Mouse (Mus musculus) forebrain, embryonic 10.5 days (tissue): ENCODE results near the gene Ccr2. TPM values are rescaled to one million over a fixed set of nuclear protein-coding genes. Genes with fewer than 3 reads are reported as not detected.

Experiments used
- DNase-seq: peaks from one replicate; pipeline ENCODE4 v3.0.0-alpha.2; 2017; ENCODE audit warnings: low spot score; ENCODE audit errors: extremely low spot score
- H3K27ac ChIP-seq: fragments of 300-500 bp; sonication (generic); 2 replicates; pipeline ENCODE4 v1.5.1; 2016; ENCODE audit warnings: mild to moderate bottlenecking
- H3K27me3 ChIP-seq: fragments of 300-500 bp; sonication (generic); 2 replicates; pipeline ENCODE4 v1.6.1; 2016; ENCODE audit warnings: mild to moderate bottlenecking; ENCODE audit not compliant: poor library complexity, severe bottlenecking
- H3K36me3 ChIP-seq: fragments of 300-500 bp; sonication (generic); replicated peaks from 2 replicates; pipeline ENCODE4 v1.6.1; 2016; ENCODE audit warnings: mild to moderate bottlenecking, moderate library complexity
- H3K4me1 ChIP-seq: fragments of 300-500 bp; sonication (generic); 2 replicates; pipeline ENCODE4 v1.6.1; 2016
- H3K4me3 ChIP-seq: fragments of 300-500 bp; sonication (generic); 2 replicates; pipeline ENCODE4 v1.5.1; 2016; ENCODE audit warnings: mild to moderate bottlenecking, moderate library complexity
- H3K9me3 ChIP-seq: fragments of 300-500 bp; sonication (generic); 2 replicates; pipeline ENCODE4 v1.6.1; 2016; ENCODE audit warnings: mild to moderate bottlenecking, moderate library complexity
- WGBS: fragments of 180-500 bp; shearing (Covaris S2); methylation state at CpG from one replicate; pipeline ENCODE4 v1.1.7; 2016; 5-methylcytosine and 5-hydroxymethylcytosine counted together
- polyA plus RNA-seq: library from polyadenylated mRNA; unstranded; fragments of >200 nt; fragmentation: Nextera tagmentation; extraction: Ambion mirVana; gene quantifications from 2 replicates; pipeline ENCODE4 v1.2.1, GENCODE M21; 2016

Ccr2 gene
- polyA plus RNA-seq, 1 experiment from 2014 or later: 0.06 TPM

DNA sequence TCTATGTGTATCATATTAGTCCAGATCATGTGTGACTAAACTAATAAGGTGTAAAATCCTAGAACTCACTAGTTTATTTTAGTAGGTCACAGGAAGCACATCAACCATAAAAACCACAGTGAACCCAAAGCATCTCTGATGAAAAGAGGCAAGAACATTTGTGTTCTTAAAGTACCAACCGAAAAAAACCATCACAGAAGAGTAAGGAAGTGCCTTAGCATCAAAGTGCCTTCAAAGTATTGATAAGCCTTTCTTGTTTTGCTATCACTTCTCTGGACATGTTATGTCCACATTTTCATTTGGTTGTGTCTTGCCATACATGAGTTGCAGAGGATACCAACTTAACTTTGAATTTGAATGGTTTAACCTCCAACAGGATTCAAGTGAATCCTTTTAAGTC lies 1.4 kb upstream of the Ccr2 start:
- DNase-seq: no peak
- no peak overlapping the region for H3K4me3 ChIP-seq
- WGBS: 90% methylated on average over 1 of the region's 1 CpGs

GRCm38 (mm10) chr9:124103199-124103598 lies 1.4 kb downstream of the Ccr2 start:
- no peak for DNase-seq
- no peak overlapping the region for H3K27ac ChIP-seq
- no peaks in the 10 kb centered on the region for H3K27me3 ChIP-seq
- no peak overlapping the region for H3K4me3 ChIP-seq
- no peaks in the 10 kb centered on the region for H3K9me3 ChIP-seq
- no peaks in the 10 kb centered on the region for H3K36me3 ChIP-seq
- no peaks in the 10 kb centered on the region for H3K4me1 ChIP-seq
- whole genome bisulfite sequencing: 65% methylated on average over 1 of the region's 1 CpGs

More for the DNA sequence above, 1.4 kb upstream of the Ccr2 start:
- H3K4me1 ChIP-seq: no peaks in the 10 kb centered on the region
- H3K27me3 ChIP-seq: no peaks in the 10 kb centered on the region
- no peaks in the 10 kb centered on the region for H3K36me3 ChIP-seq
- H3K27ac ChIP-seq: no peak overlapping the region
- H3K9me3 ChIP-seq: no peaks in the 10 kb centered on the region

GRCm38 (mm10) chr9:124105196-124105595 lies 3.4 kb downstream of the Ccr2 start:
- H3K4me1 ChIP-seq: no peaks in the 10 kb centered on the region
- H3K9me3 ChIP-seq: no peaks in the 10 kb centered on the region
- no peak overlapping the region for H3K27ac ChIP-seq
- no peak overlapping the region for H3K4me3 ChIP-seq
- H3K36me3 ChIP-seq: no peaks in the 10 kb centered on the region
- no peaks in the 10 kb centered on the region for H3K27me3 ChIP-seq
- DNase-seq: no peak

- Histone ChIP-seq H3K36me3 (no peaks in the 10 kb centered on the region), H3K4me3 (no peak overlapping the region), H3K4me1 (no peaks in the 10 kb centered on the region), H3K27ac (no peak overlapping the region), H3K27me3 (no peaks in the 10 kb centered on the region), H3K9me3 (no peaks in the 10 kb centered on the region)
- no peak for DNase-seq
Observed at GRCm38 (mm10) chr9:124107232-124107631, 5.5 kb downstream of the Ccr2 start.

DNA sequence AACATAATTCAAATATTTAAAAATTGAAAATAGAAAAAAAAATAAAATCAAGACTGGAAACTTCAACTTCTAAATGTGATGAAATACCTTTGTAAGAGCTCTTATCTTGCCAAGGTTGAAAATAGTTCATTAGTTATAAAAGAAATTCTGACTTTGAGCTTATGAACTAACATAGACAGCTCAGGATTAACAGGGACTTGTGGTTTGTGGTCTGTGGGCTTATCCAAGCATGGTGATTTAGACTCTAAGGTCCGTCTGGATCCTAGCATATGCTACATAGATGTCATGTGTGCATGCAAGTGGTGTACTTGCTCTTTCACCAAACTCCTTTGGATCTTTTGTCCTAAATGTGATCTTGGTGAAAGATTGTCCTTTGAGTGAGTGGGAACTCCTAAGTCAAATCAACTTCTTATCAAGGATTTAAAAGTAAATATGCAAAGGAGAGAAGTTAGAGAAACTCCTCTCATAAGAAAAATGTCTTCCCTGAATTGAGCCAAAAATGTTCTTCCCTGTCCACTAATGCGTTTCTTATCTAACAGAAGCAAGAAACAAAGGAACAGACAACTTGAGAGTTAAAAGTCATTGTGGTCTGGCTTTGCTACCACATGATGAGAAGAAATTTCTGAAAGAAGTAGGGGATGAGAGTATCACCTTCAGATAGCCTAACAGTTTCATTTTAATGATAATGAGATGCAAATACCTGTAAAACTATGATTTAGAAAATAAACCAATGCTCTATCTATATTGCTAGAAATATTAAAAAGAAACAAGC lies 6.8 kb downstream of the Ccr2 start:
- Histone ChIP-seq H3K9me3 (no peaks in the 10 kb centered on the region), H3K27ac (no peak overlapping the region), H3K27me3 (no peaks in the 10 kb centered on the region), H3K4me1 (no peaks in the 10 kb centered on the region), H3K4me3 (no peak overlapping the region), H3K36me3 (no peaks in the 10 kb centered on the region)
- DNase-seq: no peak
- WGBS: 83% methylated on average over 2 of the region's 2 CpGs

GRCm38 (mm10) chr9:124111997-124112396 lies 10.2 kb downstream of the Ccr2 start:
- Histone ChIP-seq H3K36me3 (no peaks in the 10 kb centered on the region), H3K4me3 (no peak overlapping the region), H3K27me3 (no peaks in the 10 kb centered on the region), H3K9me3 (no peaks in the 10 kb centered on the region), H3K4me1 (no peaks in the 10 kb centered on the region), H3K27ac (no peak overlapping the region)
- no peak for DNase-seq
- 95% methylated on average over 1 of the region's 1 CpGs for WGBS

DNA sequence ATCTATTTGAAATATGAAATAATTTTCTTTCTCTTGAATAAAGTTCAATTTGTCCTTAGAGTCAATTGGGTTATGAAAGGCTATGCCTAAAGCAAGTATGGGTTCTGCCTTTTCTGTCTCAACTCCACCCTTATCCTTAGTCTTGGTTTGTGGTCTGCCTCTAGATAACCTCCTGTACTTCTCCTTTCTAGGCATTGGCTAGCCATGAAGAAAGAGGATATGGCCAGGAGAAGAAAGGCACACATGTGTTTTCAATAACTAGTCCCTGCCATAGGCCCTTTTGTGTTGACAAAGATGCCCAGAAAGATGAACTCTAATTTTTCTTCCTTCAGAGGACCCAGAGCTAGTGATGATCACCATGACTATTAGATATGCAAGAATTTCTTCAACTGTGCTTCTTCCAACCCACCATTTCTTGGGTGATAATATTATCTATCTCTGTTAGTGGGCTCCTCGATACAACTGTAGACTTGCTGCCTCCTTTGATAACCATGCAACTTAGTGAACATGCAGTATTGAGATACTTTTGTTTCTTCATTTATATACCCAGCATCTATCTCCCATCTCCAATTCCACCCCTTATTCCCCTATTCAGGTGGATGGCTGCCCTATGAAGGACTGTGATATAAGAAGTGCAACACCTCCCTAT lies 11.0 kb downstream of the Ccr2 start:
- Histone ChIP-seq H3K4me3 (no peak overlapping the region), H3K27ac (no peak overlapping the region), H3K9me3 (no peaks in the 10 kb centered on the region), H3K4me1 (no peaks in the 10 kb centered on the region), H3K27me3 (no peaks in the 10 kb centered on the region), H3K36me3 (no peaks in the 10 kb centered on the region)
- WGBS: 90% methylated on average over 1 of the region's 1 CpGs
- DNase-seq: no peak

- Histone ChIP-seq H3K27ac (no peak overlapping the region), H3K36me3 (no peaks in the 10 kb centered on the region), H3K27me3 (no peaks in the 10 kb centered on the region), H3K4me3 (no peak overlapping the region), H3K9me3 (no peaks in the 10 kb centered on the region), H3K4me1 (no peaks in the 10 kb centered on the region)
- WGBS: 86% methylated on average over 1 of the region's 1 CpGs
- no peak for DNase-seq
Observed at GRCm38 (mm10) chr9:124113777-124114176, 12.0 kb downstream of the Ccr2 start.

DNA sequence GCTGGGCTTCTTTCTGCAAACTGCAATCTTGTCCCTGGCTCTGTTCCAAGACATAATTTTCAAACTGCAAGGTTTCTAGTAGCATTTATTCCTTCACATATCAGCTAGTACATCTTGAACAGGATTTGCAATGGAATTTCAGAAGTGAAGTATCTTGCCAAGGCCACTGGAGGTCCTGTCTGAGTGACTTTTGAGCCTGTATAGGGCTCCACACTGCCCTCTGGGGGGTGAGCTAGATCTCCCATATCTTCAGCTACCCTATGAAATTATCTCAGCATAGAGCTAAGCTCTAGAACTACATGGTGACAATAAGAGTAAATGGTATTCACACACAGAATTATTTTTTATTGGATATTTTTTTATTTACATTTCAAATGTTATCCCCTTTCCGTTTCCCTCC lies 16.7 kb downstream of the Ccr2 start:
- Histone ChIP-seq H3K9me3 (no peaks in the 10 kb centered on the region), H3K27ac (no peak overlapping the region), H3K36me3 (no peaks in the 10 kb centered on the region), H3K4me1 (no peaks in the 10 kb centered on the region), H3K4me3 (no peak overlapping the region), H3K27me3 (no peaks in the 10 kb centered on the region)
- 95% methylated on average over 1 of the region's 1 CpGs for WGBS
- DNase-seq: no peak

DNA sequence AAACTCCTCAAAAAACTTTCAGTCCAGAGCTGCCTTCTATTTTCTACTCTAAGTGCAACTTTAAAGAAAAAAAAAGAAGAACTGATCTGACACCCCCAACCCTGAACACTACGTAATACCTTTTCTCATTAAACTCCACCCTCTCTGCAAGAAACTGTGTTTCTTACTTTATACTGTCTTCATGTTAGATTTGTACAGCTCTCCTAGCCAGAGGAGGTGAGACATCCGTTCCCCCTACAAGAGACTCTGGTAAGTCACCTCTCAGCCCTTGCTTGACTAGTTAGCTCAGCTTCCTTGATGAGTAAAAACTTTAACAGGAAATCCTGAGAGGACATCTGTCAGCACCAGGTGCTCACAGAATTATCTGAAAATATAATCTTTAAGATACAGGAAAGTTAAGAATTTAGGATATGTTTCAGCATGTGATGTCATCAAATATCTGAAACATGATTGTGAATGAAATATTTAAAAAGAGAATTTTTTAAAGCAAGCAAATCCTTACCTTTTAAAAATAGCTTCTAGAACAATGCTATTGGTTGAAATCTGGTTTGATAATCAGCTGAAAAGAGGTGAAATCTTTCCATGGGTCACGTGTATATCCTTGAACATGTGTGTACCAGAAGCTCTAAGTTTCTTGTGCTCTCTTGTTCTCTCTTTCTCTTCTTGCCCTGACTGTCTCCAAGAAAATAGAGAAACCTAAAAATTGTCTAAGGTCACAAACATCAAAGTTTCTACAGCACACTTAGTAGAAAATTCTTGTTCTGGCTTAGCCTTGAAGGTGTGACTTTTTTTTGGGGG lies 19.8 kb downstream of the Ccr2 start, which contains the start of gene Ccr5:
Ccr5 (plus strand) TSS at position 157 of the 798 bp plus-strand sequence.
- no peak within 1 kb of the TSS for H3K27ac ChIP-seq
- no peaks in the 10 kb centered on the region for H3K9me3 ChIP-seq
- 85% methylated on average over 3 of the region's 3 CpGs for WGBS
- no peak within 1 kb of the TSS for H3K4me3 ChIP-seq
- DNase-seq: no peak
- H3K27me3 ChIP-seq: no peaks in the 10 kb centered on the region
- H3K36me3 ChIP-seq: no peaks in the 10 kb centered on the region
- no peaks in the 10 kb centered on the region for H3K4me1 ChIP-seq

DNA sequence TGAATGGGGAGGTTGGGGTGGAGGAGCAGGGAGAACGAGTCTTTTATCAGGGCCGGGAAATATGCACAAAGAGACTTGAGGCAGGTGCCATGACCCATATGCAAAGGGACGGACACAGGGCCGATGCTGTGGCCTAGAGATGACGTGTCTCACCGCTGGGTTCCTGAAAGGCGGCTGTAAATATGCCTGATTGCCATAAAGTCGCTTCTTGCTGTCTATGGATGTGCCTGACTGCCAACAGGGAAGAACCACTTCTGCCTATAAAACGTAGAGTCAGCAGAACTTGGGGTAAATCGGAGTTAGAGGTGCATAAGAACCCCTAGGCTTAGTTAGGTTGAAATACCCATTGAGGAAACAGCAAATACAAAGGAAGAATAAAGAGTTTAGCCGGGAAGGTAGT lies 23.8 kb downstream of the Ccr2 start:
- WGBS: 88% methylated on average over 11 of the region's 11 CpGs
- Histone ChIP-seq H3K27me3 (no peaks in the 10 kb centered on the region), H3K4me3 (no peak overlapping the region), H3K9me3 (no peaks in the 10 kb centered on the region), H3K36me3 (no peaks in the 10 kb centered on the region), H3K27ac (no peak overlapping the region), H3K4me1 (no peaks in the 10 kb centered on the region)
- DNase-seq: no peak

- Histone ChIP-seq H3K4me1 (no peaks in the 10 kb centered on the region), H3K4me3 (no peak overlapping the region), H3K9me3 (no peaks in the 10 kb centered on the region), H3K27ac (no peak overlapping the region), H3K27me3 (no peaks in the 10 kb centered on the region), H3K36me3 (no peaks in the 10 kb centered on the region)
- no peak for DNase-seq
- 66% methylated on average over 5 of the region's 5 CpGs for WGBS
Observed at GRCm38 (mm10) chr9:124126373-124126772, 24.6 kb downstream of the Ccr2 start.

GRCm38 (mm10) chr9:124127412-124127811 lies 25.7 kb downstream of the Ccr2 start:
- 68% methylated on average over 4 of the region's 4 CpGs for WGBS
- H3K4me1 ChIP-seq: no peaks in the 10 kb centered on the region

More at GRCm38 (mm10) chr9:124127412-124127811, 25.7 kb downstream of the Ccr2 start:
- Histone ChIP-seq H3K9me3 (no peaks in the 10 kb centered on the region), H3K36me3 (no peaks in the 10 kb centered on the region), H3K27me3 (no peaks in the 10 kb centered on the region), H3K27ac (no peak overlapping the region), H3K4me3 (no peak overlapping the region)
- DNase-seq: no peak
